17 mouse cellular contexts compared by ENCODE assay signal in the genomic region with DNA sequence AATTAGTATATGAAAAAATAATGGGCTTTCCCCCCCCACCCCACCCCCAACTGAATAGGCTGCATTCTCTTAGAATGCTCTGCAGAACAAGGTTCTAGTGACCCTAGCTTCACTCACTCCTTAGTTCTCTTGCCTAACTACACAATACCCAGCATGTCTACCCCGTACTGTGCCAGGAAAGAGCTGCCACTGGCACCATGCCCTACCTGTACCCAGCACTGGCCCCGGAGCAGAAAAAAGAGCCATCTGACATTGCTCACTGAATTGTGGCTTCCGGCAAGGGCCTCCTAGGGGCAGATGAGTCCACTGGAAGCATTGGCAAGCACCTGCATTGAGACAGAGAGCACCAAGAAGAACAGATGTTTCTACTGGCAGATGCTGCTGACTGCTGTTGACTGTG.
DNase-seq lines count a peak whose midpoint lies in the region.
"Had no signal": no experiment of that assay in that cellular context is flagged by ENCODE, and none has a peak within 500 bp of the region (broad histone marks: within the 10 kb centered on the region; RNA-seq: fewer than 3 reads in every experiment).

No protein-coding gene starts in this region.

- no peak overlapping the region for H3K4me3 ChIP-seq in heart, embryonic 10.5 days
- H3K4me3 ChIP-seq: embryonic facial prominence, embryonic 15.5 days; erythroblast, embryonic 14.5 days; forebrain, embryonic 10.5 days; gastrocnemius, adult 2 months; heart, embryonic 13.5 days; hindbrain, embryonic 12.5 days had no signal

- no peaks in the 10 kb centered on the region for H3K27me3 ChIP-seq in heart, embryonic 10.5 days (ENCODE audit: insufficient read depth, poor library complexity, severe bottlenecking)
- H3K27me3 ChIP-seq: embryonic facial prominence, embryonic 15.5 days; heart, embryonic 13.5 days; hindbrain, embryonic 12.5 days had no signal

- intact Hi-C loops in left cerebral cortex, postnatal 4 days (cut with DNase I): no loop called here

- no peaks in the 10 kb centered on the region for H3K9me3 ChIP-seq in heart, embryonic 10.5 days
- H3K9me3 ChIP-seq: embryonic facial prominence, embryonic 15.5 days; forebrain, embryonic 10.5 days; heart, embryonic 13.5 days; hindbrain, embryonic 12.5 days had no signal

- no peaks in the 10 kb centered on the region for H3K4me1 ChIP-seq in heart, embryonic 10.5 days
- H3K4me1 ChIP-seq: embryonic facial prominence, embryonic 15.5 days; forebrain, embryonic 10.5 days; heart, embryonic 13.5 days; hindbrain, embryonic 12.5 days had no signal

- no peak overlapping the region for H3K27ac ChIP-seq in heart, embryonic 10.5 days
- H3K27ac ChIP-seq: embryonic facial prominence, embryonic 15.5 days; forebrain, embryonic 10.5 days; gastrocnemius, adult 2 months; heart, embryonic 13.5 days; hindbrain, embryonic 12.5 days had no signal

- WGBS in heart, embryonic 10.5 days: 96% methylated on average over 3 of the region's 3 CpGs

- H3K36me3 ChIP-seq in heart, embryonic 10.5 days: no peaks in the 10 kb centered on the region
- H3K36me3 ChIP-seq: embryonic facial prominence, embryonic 15.5 days; forebrain, embryonic 10.5 days; heart, embryonic 13.5 days; hindbrain, embryonic 12.5 days had no signal

- DNase-seq in cerebellum, adult 11-12 months: peak; percentile 6
- DNase-seq in cerebellum, adult 8-10 months: no peak
- peak; percentile 34 for DNase-seq in left cerebral cortex, postnatal 4 days
- no peak for DNase-seq in left cerebral cortex, adult 8-10 months (ENCODE audit: low spot score in 2 of 2)
- peak; percentile 42 to 60 for DNase-seq in cerebellum, postnatal 14 days
- DNase-seq in kidney, postnatal 14 days: no peak
- DNase-seq in heart, embryonic 10.5 days (ENCODE audit: low spot score): no peak
- DNase-seq: adrenal gland, postnatal 10 days; embryo, embryonic 11 days; gastrocnemius, adult 2 months; gastrocnemius, postnatal 25 days; heart, postnatal 36 days had no signal

Comparison
In these comparisons a context has a peak if more than half of its experiments do, and no peak if none do; other contexts are left out.
1. DNase-seq: peak in cerebellum, adult 11-12 months (single experiment), left cerebral cortex, postnatal 4 days (single experiment) and cerebellum, postnatal 14 days (2 of 2); none in cerebellum, adult 8-10 months (single experiment), left cerebral cortex, adult 8-10 months (0 of 2), kidney, postnatal 14 days (single experiment) and heart, embryonic 10.5 days (single experiment).